Mouse (Mus musculus) embryonic facial prominence, embryonic 12.5 days (tissue): Measurements from ENCODE around the gene Cdh13. TPM values are rescaled to one million over a fixed set of nuclear protein-coding genes. Genes with fewer than 3 reads are reported as not detected.

Source experiments
- ATAC-seq: fragments of 200-750 bp; cut with Nextera tagmentation; 2 replicates; pipeline ENCODE4 v1.8.0; 2017; ENCODE audit not compliant: insufficient number of reproducible peaks, insufficient read depth, low FRiP score, low TSS enrichment
- H3K27ac ChIP-seq: fragments of 300-500 bp; sonication (generic); 2 replicates; pipeline ENCODE4 v1.5.1; 2016; ENCODE audit warnings: mild to moderate bottlenecking
- H3K27me3 ChIP-seq: fragments of 300-500 bp; sonication (generic); 2 replicates; pipeline ENCODE4 v1.6.1; 2016; ENCODE audit warnings: mild to moderate bottlenecking, moderate library complexity
- H3K36me3 ChIP-seq: fragments of 300-500 bp; sonication (generic); 2 replicates; pipeline ENCODE4 v1.6.1; 2016; ENCODE audit warnings: mild to moderate bottlenecking
- H3K4me1 ChIP-seq: fragments of 300-500 bp; sonication (generic); 2 replicates; pipeline ENCODE4 v1.6.1; 2016
- H3K4me2 ChIP-seq: fragments of 300-500 bp; sonication (generic); replicated peaks from 2 replicates; pipeline ENCODE4 v1.6.1; 2016; ENCODE audit warnings: mild to moderate bottlenecking, moderate library complexity
- H3K4me3 ChIP-seq: fragments of 300-500 bp; sonication (generic); 2 replicates; pipeline ENCODE4 v1.5.1; 2016; ENCODE audit warnings: mild to moderate bottlenecking
- H3K9ac ChIP-seq: fragments of 300-500 bp; sonication (generic); 2 replicates; pipeline ENCODE4 v1.6.1; 2016; ENCODE audit warnings: mild to moderate bottlenecking, moderate library complexity
- H3K9me3 ChIP-seq: fragments of 300-500 bp; sonication (generic); 2 replicates; pipeline ENCODE4 v1.6.1; 2016; ENCODE audit warnings: mild to moderate bottlenecking, moderate library complexity
- WGBS: fragments of 180-500 bp; shearing (Covaris S2); methylation state at CpG from one replicate; pipeline ENCODE4 v1.1.7; 2016; 5-methylcytosine and 5-hydroxymethylcytosine counted together
- polyA plus RNA-seq: library from polyadenylated mRNA; unstranded; fragments of >200 nt; fragmentation: Nextera tagmentation; extraction: Ambion mirVana; gene quantifications from 2 replicates; pipeline ENCODE4 v1.2.1, GENCODE M21; 2016

Cdh13 gene
- polyA plus RNA-seq, 1 experiment from 2014 or later = 10.6 TPM

GRCm38 (mm10) chr8:118389456-118389855 is 105.9 kb downstream of the Cdh13 start:
- ATAC-seq = no peak
- H3K9me3 ChIP-seq = no peaks in the 10 kb centered on the region

GRCm38 (mm10) chr8:118393909-118394650 is 110.5 kb downstream of the Cdh13 start:
- no peak overlapping the region for H3K4me2 ChIP-seq
- WGBS = 80% methylated on average over 7 of the region's 7 CpGs

More at GRCm38 (mm10) chr8:118389456-118389855, 105.9 kb downstream of the Cdh13 start:
- H3K9ac ChIP-seq = no peak overlapping the region
- no peak overlapping the region for H3K4me2 ChIP-seq
- no peaks in the 10 kb centered on the region for H3K36me3 ChIP-seq
- 77% methylated on average over 3 of the region's 3 CpGs for WGBS
- H3K27me3 ChIP-seq = no peaks in the 10 kb centered on the region
- no peaks in the 10 kb centered on the region for H3K4me1 ChIP-seq
- H3K4me3 ChIP-seq = no peak overlapping the region
- H3K27ac ChIP-seq = no peak overlapping the region

GRCm38 (mm10) chr8:118395178-118395577 is 111.6 kb downstream of the Cdh13 start:
- Histone ChIP-seq H3K4me1 (no peaks in the 10 kb centered on the region), H3K27ac (no peak overlapping the region), H3K36me3 (no peaks in the 10 kb centered on the region), H3K4me3 (no peak overlapping the region), H3K9me3 (no peaks in the 10 kb centered on the region), H3K9ac (no peak overlapping the region), H3K27me3 (no peaks in the 10 kb centered on the region), H3K4me2 (no peak overlapping the region)
- WGBS = 78% methylated on average over 4 of the region's 4 CpGs
- no peak for ATAC-seq

More at GRCm38 (mm10) chr8:118393909-118394650, 110.5 kb downstream of the Cdh13 start:
- Histone ChIP-seq H3K27ac (no peak overlapping the region), H3K27me3 (no peaks in the 10 kb centered on the region), H3K4me3 (no peak overlapping the region), H3K36me3 (no peaks in the 10 kb centered on the region), H3K4me1 (no peaks in the 10 kb centered on the region), H3K9me3 (no peaks in the 10 kb centered on the region), H3K9ac (no peak overlapping the region)
- ATAC-seq = no peak

- no peak for ATAC-seq
- Histone ChIP-seq H3K4me3 (no peak overlapping the region), H3K27ac (no peak overlapping the region), H3K9ac (no peak overlapping the region), H3K4me1 (no peaks in the 10 kb centered on the region), H3K9me3 (peaks cover 4% of the 10 kb centered on the region; the same call in 1 of the 2 replicates), H3K36me3 (no peaks in the 10 kb centered on the region), H3K27me3 (no peaks in the 10 kb centered on the region), H3K4me2 (no peak overlapping the region)
- WGBS = 93% methylated on average over 3 of the region's 3 CpGs
Observed at GRCm38 (mm10) chr8:118404836-118405235, 121.3 kb downstream of the Cdh13 start.

GRCm38 (mm10) chr8:118407322-118407721 is 123.8 kb downstream of the Cdh13 start:
- no peak overlapping the region for H3K9ac ChIP-seq
- H3K4me2 ChIP-seq = no peak overlapping the region
- no peak overlapping the region for H3K27ac ChIP-seq
- no peaks in the 10 kb centered on the region for H3K4me1 ChIP-seq
- no peak overlapping the region for H3K4me3 ChIP-seq
- no peaks in the 10 kb centered on the region for H3K36me3 ChIP-seq
- no peak for ATAC-seq
- 72% methylated on average over 6 of the region's 6 CpGs for WGBS
- no peaks in the 10 kb centered on the region for H3K27me3 ChIP-seq
- peaks cover 4% of the 10 kb centered on the region; the same call in 1 of the 2 replicates for H3K9me3 ChIP-seq

GRCm38 (mm10) chr8:118409396-118409795 is 125.9 kb downstream of the Cdh13 start:
- no peak overlapping the region for H3K4me2 ChIP-seq
- H3K27me3 ChIP-seq = no peaks in the 10 kb centered on the region
- H3K9me3 ChIP-seq = no peaks in the 10 kb centered on the region
- H3K4me1 ChIP-seq = no peaks in the 10 kb centered on the region
- no peak overlapping the region for H3K4me3 ChIP-seq
- H3K27ac ChIP-seq = no peak overlapping the region
- no peak overlapping the region for H3K9ac ChIP-seq
- no peak for ATAC-seq
- no peaks in the 10 kb centered on the region for H3K36me3 ChIP-seq
- WGBS = 88% methylated on average over 3 of the region's 3 CpGs

- H3K27ac ChIP-seq = no peak overlapping the region
Observed at GRCm38 (mm10) chr8:118410341-118410970, 126.9 kb downstream of the Cdh13 start.

GRCm38 (mm10) chr8:118415672-118416071 is 132.1 kb downstream of the Cdh13 start:
- no peak overlapping the region for H3K9ac ChIP-seq
- ATAC-seq = no peak
- 91% methylated on average over 7 of the region's 7 CpGs for WGBS

More at GRCm38 (mm10) chr8:118410341-118410970, 126.9 kb downstream of the Cdh13 start:
- no peak for ATAC-seq
- no peaks in the 10 kb centered on the region for H3K36me3 ChIP-seq
- no peak overlapping the region for H3K4me3 ChIP-seq
- no peaks in the 10 kb centered on the region for H3K27me3 ChIP-seq
- H3K9me3 ChIP-seq = no peaks in the 10 kb centered on the region
- no peaks in the 10 kb centered on the region for H3K4me1 ChIP-seq
- no peak overlapping the region for H3K9ac ChIP-seq
- WGBS = 78% methylated on average over 4 of the region's 4 CpGs
- no peak overlapping the region for H3K4me2 ChIP-seq

GRCm38 (mm10) chr8:118416811-118417355 is 133.3 kb downstream of the Cdh13 start:
- Histone ChIP-seq H3K4me2 (no peak overlapping the region), H3K9me3 (no peaks in the 10 kb centered on the region), H3K27ac (no peak overlapping the region), H3K36me3 (no peaks in the 10 kb centered on the region), H3K9ac (no peak overlapping the region), H3K4me1 (no peaks in the 10 kb centered on the region), H3K4me3 (no peak overlapping the region), H3K27me3 (no peaks in the 10 kb centered on the region)
- whole genome bisulfite sequencing = 86% methylated on average over 4 of the region's 4 CpGs
- no peak for ATAC-seq

More at GRCm38 (mm10) chr8:118415672-118416071, 132.1 kb downstream of the Cdh13 start:
- Histone ChIP-seq H3K4me1 (no peaks in the 10 kb centered on the region), H3K4me3 (no peak overlapping the region), H3K4me2 (no peak overlapping the region), H3K27me3 (no peaks in the 10 kb centered on the region), H3K9me3 (no peaks in the 10 kb centered on the region), H3K36me3 (no peaks in the 10 kb centered on the region), H3K27ac (no peak overlapping the region)

- H3K27ac ChIP-seq = no peak overlapping the region
- 83% methylated on average over 10 of the region's 10 CpGs for WGBS
- no peaks in the 10 kb centered on the region for H3K4me1 ChIP-seq
- no peaks in the 10 kb centered on the region for H3K36me3 ChIP-seq
- H3K9me3 ChIP-seq = no peaks in the 10 kb centered on the region
- H3K4me2 ChIP-seq = no peak overlapping the region
- H3K9ac ChIP-seq = no peak overlapping the region
- no peak for ATAC-seq
- no peak overlapping the region for H3K4me3 ChIP-seq
- H3K27me3 ChIP-seq = no peaks in the 10 kb centered on the region
Observed at GRCm38 (mm10) chr8:118422624-118423023, 139.1 kb downstream of the Cdh13 start.

GRCm38 (mm10) chr8:118428941-118429340 is 145.4 kb downstream of the Cdh13 start:
- H3K4me3 ChIP-seq = no peak overlapping the region
- H3K27me3 ChIP-seq = no peaks in the 10 kb centered on the region
- H3K27ac ChIP-seq = no peak overlapping the region
- H3K36me3 ChIP-seq = no peaks in the 10 kb centered on the region
- no peaks in the 10 kb centered on the region for H3K4me1 ChIP-seq
- no peak overlapping the region for H3K4me2 ChIP-seq
- no peaks in the 10 kb centered on the region for H3K9me3 ChIP-seq
- no peak overlapping the region for H3K9ac ChIP-seq
- no peak for ATAC-seq
- 58% methylated on average over 7 of the region's 7 CpGs for WGBS
